Mouse (Mus musculus) CH12.LX (cell line): ENCODE measurements around the gene Ifna12. TPM values are rescaled to one million over a fixed set of nuclear protein-coding genes. Genes with fewer than 3 reads are reported as not detected.

Source experiments
- DNase-seq: peaks from one replicate; pipeline ENCODE4 v3.0.0-alpha.2; 2013; ENCODE audit errors: extremely low read depth
- H3K27ac ChIP-seq: 2 replicates; pipeline ENCODE4 v1.5.1; 2012; ENCODE audit warnings: low read depth, mild to moderate bottlenecking, control low read depth, moderate library complexity; ENCODE audit not compliant: insufficient read depth
- H3K27me3 ChIP-seq: replicated peaks from 2 replicates; pipeline ENCODE3; 2012; ENCODE audit warnings: inconsistent platforms
- H3K36me3 ChIP-seq, 2 experiments: replicated peaks in 1 of 2; 2 replicates each; pipeline versions ENCODE3 to v1.6.1; 2012; ENCODE audit warnings: inconsistent platforms in 1 of 2, low read length in 1 of 2, mild to moderate bottlenecking in 1 of 2, mixed read lengths in 1 of 2, moderate library complexity in 1 of 2; ENCODE audit not compliant: control insufficient read depth in 1 of 2, insufficient read depth in 1 of 2
- H3K4me1 ChIP-seq, 2 experiments: 2 replicates each; pipeline ENCODE4 v1.6.1; 2012; ENCODE audit warnings: inconsistent platforms in 1 of 2, moderate library complexity in 1 of 2; ENCODE audit not compliant: insufficient read depth in 2 of 2, control insufficient read depth in 1 of 2
- H3K4me2 ChIP-seq: 2 replicates; pipeline ENCODE4 v1.6.1; 2012; ENCODE audit warnings: low read depth, mild to moderate bottlenecking, control low read depth; ENCODE audit not compliant: poor library complexity, insufficient read depth, severe bottlenecking
- H3K4me3 ChIP-seq, 3 experiments: fragments of 150-350 bp in 1 of 3; sonication (generic) in 1 of 3; replicated peaks in 1 of 3; 2 replicates each; pipeline versions ENCODE3 to v1.5.1; 2011 to 2012; ENCODE audit warnings: low read depth in 2 of 3, low read length in 2 of 3, mild to moderate bottlenecking in 2 of 3, moderate library complexity in 2 of 3, control low read depth in 1 of 3, improper control_type of control experiment in 1 of 3, inconsistent platforms in 1 of 3, mixed read lengths in 1 of 3; ENCODE audit not compliant: poor library complexity in 1 of 3
- H3K79me2 ChIP-seq: replicated peaks from 2 replicates; pipeline ENCODE4 v1.6.1; 2012; ENCODE audit warnings: mild to moderate bottlenecking, moderate library complexity; ENCODE audit not compliant: control insufficient read depth, poor library complexity, insufficient read depth, severe bottlenecking; ENCODE audit errors: extremely low read depth
- H3K9ac ChIP-seq: 2 replicates; pipeline ENCODE4 v1.6.1; 2012; ENCODE audit warnings: low read depth, mild to moderate bottlenecking, control low read depth, moderate library complexity; ENCODE audit not compliant: insufficient read depth
- H3K9me3 ChIP-seq: replicated peaks from 2 replicates; pipeline ENCODE3; 2012; ENCODE audit warnings: low read length, inconsistent platforms, mixed read lengths
- BHLHE40 ChIP-seq: IDR thresholded peaks from 2 replicates; pipeline ENCODE4 v1.6.1; 2011; ENCODE audit warnings: mild to moderate bottlenecking, low read depth, low read length, improper control_type of control experiment
- CHD2 ChIP-seq: IDR thresholded peaks from 2 replicates; pipeline ENCODE4 v1.6.1; 2011; ENCODE audit warnings: low read length, improper control_type of control experiment
- CTCF ChIP-seq, 2 experiments: IDR thresholded peaks in 1 of 2; conservative IDR thresholded peaks in 1 of 2; 2 replicates each; pipeline ENCODE4 v1.5.1; 2011 to 2012; ENCODE audit warnings: low read depth in 2 of 2, low read length in 2 of 2, improper control_type of control experiment in 1 of 2, inconsistent platforms in 1 of 2, mild to moderate bottlenecking in 1 of 2, moderate library complexity in 1 of 2
- E2F4 ChIP-seq: IDR thresholded peaks from 2 replicates; pipeline ENCODE4 v1.6.1; 2011; ENCODE audit warnings: low read depth, low read length, improper control_type of control experiment; ENCODE audit not compliant: insufficient replicate concordance
- EP300 ChIP-seq: IDR thresholded peaks from 2 replicates; pipeline ENCODE4 v1.6.1; 2011; ENCODE audit warnings: low read length, improper control_type of control experiment
- ETS1 ChIP-seq: conservative IDR thresholded peaks from 2 replicates; pipeline ENCODE4 v1.6.1; 2012; ENCODE audit warnings: low read depth, mild to moderate bottlenecking, inconsistent platforms, low read length, improper control_type of control experiment, moderate library complexity
- GABPA ChIP-seq: IDR thresholded peaks from 2 replicates; pipeline ENCODE4 v1.6.1; 2012; ENCODE audit warnings: low read depth, low read length, improper control_type of control experiment, inconsistent platforms; ENCODE audit not compliant: insufficient replicate concordance
- IRF4 ChIP-seq: IDR thresholded peaks from 2 replicates; pipeline ENCODE4 v1.6.1; 2014; ENCODE audit warnings: low read depth, mild to moderate bottlenecking, inconsistent platforms, low read length, improper control_type of control experiment
- JUND ChIP-seq: conservative IDR thresholded peaks from 2 replicates; pipeline ENCODE4 v1.6.1; 2011; ENCODE audit warnings: low read depth, low read length, improper control_type of control experiment
- MAX ChIP-seq: IDR thresholded peaks from 2 replicates; pipeline ENCODE4 v1.6.1; 2011; ENCODE audit warnings: low read length, improper control_type of control experiment
- MAZ ChIP-seq: IDR thresholded peaks from 2 replicates; pipeline ENCODE4 v1.6.1; 2012; ENCODE audit warnings: low read depth, mild to moderate bottlenecking, inconsistent platforms, low read length, improper control_type of control experiment, moderate library complexity
- MEF2A ChIP-seq: IDR thresholded peaks from 2 replicates; pipeline ENCODE4 v1.6.1; 2014; ENCODE audit warnings: low read depth, mild to moderate bottlenecking, inconsistent platforms, low read length, improper control_type of control experiment, borderline replicate concordance
- MXI1 ChIP-seq: IDR thresholded peaks from 2 replicates; pipeline ENCODE4 v1.6.1; 2011; ENCODE audit warnings: mild to moderate bottlenecking, low read depth, low read length, improper control_type of control experiment
- NELFE ChIP-seq: IDR thresholded peaks from 2 replicates; pipeline ENCODE4 v1.6.1; 2011; ENCODE audit warnings: low read depth, low read length, improper control_type of control experiment
- NRF1 ChIP-seq: IDR thresholded peaks from 2 replicates; pipeline ENCODE4 v1.6.1; 2014; ENCODE audit warnings: low read depth, mild to moderate bottlenecking, inconsistent platforms, low read length, improper control_type of control experiment, moderate library complexity
- POLR2AphosphoS2 ChIP-seq: IDR thresholded peaks from 2 replicates; pipeline ENCODE4 v1.6.1; 2011; ENCODE audit warnings: low read depth, low read length, improper control_type of control experiment
- RAD21 ChIP-seq: IDR thresholded peaks from 2 replicates; pipeline ENCODE4 v1.6.1; 2011; ENCODE audit warnings: low read depth, mild to moderate bottlenecking, low read length, improper control_type of control experiment, moderate library complexity
- RCOR1 ChIP-seq: conservative IDR thresholded peaks from 2 replicates; pipeline ENCODE4 v1.6.1; 2012; ENCODE audit warnings: low read depth, mild to moderate bottlenecking, inconsistent platforms, low read length, improper control_type of control experiment
- TBP ChIP-seq: conservative IDR thresholded peaks from 2 replicates; pipeline ENCODE4 v1.6.1; 2011; ENCODE audit warnings: low read depth, low read length, improper control_type of control experiment
- UBTF ChIP-seq: IDR thresholded peaks from 2 replicates; pipeline ENCODE4 v1.6.1; 2012; ENCODE audit warnings: low read depth, mild to moderate bottlenecking, inconsistent platforms, low read length, improper control_type of control experiment, moderate library complexity
- ZKSCAN1 ChIP-seq: IDR thresholded peaks from 2 replicates; pipeline ENCODE4 v1.6.1; 2012; ENCODE audit warnings: low read depth, inconsistent platforms, low read length, improper control_type of control experiment, borderline replicate concordance
- ZMIZ1 ChIP-seq: IDR thresholded peaks from 2 replicates; pipeline ENCODE4 v1.6.1; 2012; ENCODE audit warnings: low read depth, mild to moderate bottlenecking, inconsistent platforms, low read length, improper control_type of control experiment
- ZNF384 ChIP-seq: IDR thresholded peaks from 2 replicates; pipeline ENCODE4 v1.6.1; 2012; ENCODE audit warnings: low read depth, low read length, improper control_type of control experiment, inconsistent platforms
- dilution Hi-C: fragments of 300-500 bp; cut with MboI; formaldehyde crosslinking; loops from 2 replicates; pipeline ENCODE4 v1.14.3; 2020; ENCODE audit warnings: low sequenced_read_pairs; ENCODE audit not compliant: extremely low pct_unique_long_range_greater_than_20kb, extremely low pct_ligation_motif_present
- in situ Hi-C: fragments of 300-500 bp; cut with MboI; formaldehyde crosslinking; loops from 3 replicates; pipeline ENCODE4 v1.14.3; 2019; ENCODE audit warnings: low sequenced_read_pairs, low pct_ligation_motif_present, low pct_unique_long_range_greater_than_20kb, mixed read lengths
- polyA plus RNA-seq: library from polyadenylated mRNA; unstranded; fragments of >175 nt; gene quantifications from 2 replicates; pipeline ENCODE4 v1.2.1, GENCODE M21; 2012; ENCODE audit warnings: low read depth; ENCODE audit not compliant: insufficient read length
- total RNA-seq, 2 experiments: library from RNA; depleted of rRNA; stranded (reverse); fragments of 300-350 nt in 1 of 2; fragments of >200 nt in 1 of 2; gene quantifications; 2 replicates each; pipeline ENCODE4 v1.2.3; 2012 to 2014

Ifna12 gene
- total and polyA plus RNA-seq, 3 experiments: not detected

DNA sequence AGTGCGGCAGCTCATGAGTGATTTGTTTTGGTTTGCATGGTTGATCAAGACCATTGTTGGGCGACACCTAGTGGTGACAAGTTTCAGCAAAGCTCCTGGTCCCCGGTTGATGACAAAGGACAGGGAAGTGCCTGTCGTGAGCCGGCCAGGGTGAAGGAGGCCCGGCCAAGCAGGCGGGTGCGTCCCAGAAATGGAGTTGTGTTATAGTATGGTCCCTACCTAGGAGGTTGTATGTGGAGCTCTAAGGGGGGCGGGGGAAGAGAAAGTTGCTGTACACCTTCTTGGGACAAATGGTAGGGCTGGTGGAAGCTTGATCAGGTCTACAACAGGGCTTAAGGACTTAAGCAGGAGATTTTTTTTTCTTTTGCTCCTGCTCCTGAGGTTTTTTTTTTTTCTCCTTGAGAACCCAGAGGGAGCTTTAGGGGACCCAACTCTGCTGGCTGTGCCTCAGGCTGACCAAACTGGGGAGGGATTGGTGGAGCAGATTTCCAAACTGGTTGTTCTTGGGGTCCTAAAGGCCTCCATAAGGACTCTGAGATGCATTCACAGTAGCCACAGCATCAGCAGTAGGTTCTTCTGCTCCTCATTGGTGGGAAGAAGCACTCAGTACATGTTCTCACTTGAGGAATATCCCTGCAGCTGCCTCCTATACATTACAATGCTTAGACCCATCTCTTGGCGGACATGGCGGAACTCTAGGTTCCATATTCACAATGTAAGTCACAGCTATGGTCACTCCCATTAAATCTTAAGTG, 38.1 kb upstream of the Ifna12 start:
- peak; percentile 100 for DNase-seq
- Histone ChIP-seq H3K4me3 (peak overlapping the region; percentile 54 to 85 (median 61)), H3K79me2 (no peaks in the 10 kb centered on the region)
- dilution Hi-C loops: no loop called here
- in situ Hi-C loops: no loop called here
- TF ChIP-seq E2F4 (0 out of 2 replicates have a peak, but pooled peaks have one; percentile 12), POLR2AphosphoS2 (no peak), CTCF (conservative IDR thresholded peaks at IDR 0.05 in 1 of 2, IDR thresholded peaks at IDR 0.05 in 1 of 2; ENCODE audit: low read depth in 2 of 2, low read length in 2 of 2) (peak; percentile 66 to 84), ZKSCAN1 (no peak), IRF4 (peak; percentile 85), ETS1 (0 out of 2 replicates have a peak, but pooled peaks have one; percentile 28), CHD2 (peak; percentile 74), GABPA (no peak), NELFE (no peak), UBTF (peak; percentile 100), NRF1 (no peak), RAD21 (peak; percentile 41), TBP (peak; percentile 99), ZMIZ1 (no peak), MAX (no peak), MAZ (peak; percentile 82), JUND (no peak), ZNF384 (peak; percentile 97), MEF2A (peak; percentile 15; the same call in 1 of the 2 replicates), BHLHE40 (no peak), EP300 (0 out of 2 replicates have a peak, but pooled peaks have one; percentile 8)
- TF ChIP-seq, all 38 proteins: peak for 12
- Histone ChIP-seq H3K4me2 (no peak overlapping the region), H3K9me3 (peaks cover 4% of the 10 kb centered on the region), H3K27ac (no peak overlapping the region), H3K4me1 (no peaks in the 10 kb centered on the region), H3K9ac (no peak overlapping the region), H3K36me3 (no peaks in the 10 kb centered on the region), H3K27me3 (peaks cover 12% of the 10 kb centered on the region)

DNA sequence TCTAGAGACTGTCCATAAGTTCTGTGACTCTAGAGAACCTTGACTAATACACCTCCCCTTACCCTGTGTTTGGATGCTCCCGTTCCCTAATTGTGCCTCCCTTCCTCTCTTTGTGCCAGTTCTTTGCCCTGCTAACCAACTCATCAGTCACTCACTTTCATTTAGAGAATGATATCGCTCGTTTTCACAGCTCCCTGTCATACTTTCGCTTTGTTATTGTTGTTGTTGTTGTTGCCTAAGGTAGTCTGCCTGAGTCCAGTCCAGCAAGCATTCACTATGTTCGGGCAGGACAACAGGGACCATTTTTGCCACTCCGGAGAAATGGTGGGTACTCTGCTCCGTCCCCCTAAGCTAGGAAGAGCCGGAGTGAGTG, 37.5 kb upstream of the Ifna12 start:
- peak overlapping the region; percentile 54 to 85 (median 61) for H3K4me3 ChIP-seq
- dilution Hi-C loops: no loop called here
- no peak for TF ChIP-seq RCOR1
- no peak for TF ChIP-seq MAZ
- 0 out of 2 replicates have a peak, but pooled peaks have one; percentile 41 for TF ChIP-seq MXI1
- TF ChIP-seq, all 38 proteins: peak for 1

More for the DNA sequence above, 37.5 kb upstream of the Ifna12 start:
- no peaks in the 10 kb centered on the region for H3K36me3 ChIP-seq
- H3K4me1 ChIP-seq: no peaks in the 10 kb centered on the region
- H3K4me2 ChIP-seq: peak overlapping the region; percentile 73
- H3K9me3 ChIP-seq: peaks cover 4% of the 10 kb centered on the region
- H3K27ac ChIP-seq: no peak overlapping the region
- H3K79me2 ChIP-seq: no peaks in the 10 kb centered on the region
- in situ Hi-C loops: no loop called here
- peak overlapping the region; percentile 57 for H3K9ac ChIP-seq
- peaks cover 12% of the 10 kb centered on the region for H3K27me3 ChIP-seq
- DNase-seq: no peak
